Mouse (Mus musculus): ENCODE measurements around the gene Prim2.

DNA sequence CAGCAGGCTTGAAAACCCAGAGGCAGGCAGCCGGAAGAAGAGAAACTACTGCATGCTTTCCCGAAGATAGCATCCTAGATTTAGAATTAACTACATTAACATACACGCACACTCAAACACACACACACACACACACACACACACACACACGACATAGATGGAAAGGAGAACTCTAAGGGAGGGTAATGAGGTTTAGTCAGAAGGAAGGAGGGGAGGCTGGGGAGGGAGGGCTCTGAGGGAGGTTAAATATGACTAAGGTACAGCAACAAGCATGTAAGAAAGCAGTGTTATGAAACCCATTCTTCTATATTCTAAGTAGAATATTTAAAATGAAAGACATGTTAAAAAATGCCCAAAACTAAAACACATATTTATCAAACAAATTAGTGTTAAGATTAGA lies 21.9 kb downstream of the Prim2 start:
- TF ChIP-seq EP300 (IDR thresholded peaks at IDR 0.05; ENCODE audit: low read depth) (no peak), CTCF (IDR thresholded peaks at IDR 0.05; ENCODE audit: low read depth) (no peak)

All from liver, postnatal 0 days (tissue).